Mouse (Mus musculus) liver, postnatal 0 days (tissue): ENCODE measurements around the gene Htr1f. TPM values are rescaled to one million over a fixed set of nuclear protein-coding genes. Genes with fewer than 3 reads are reported as not detected.

Experiments
- ATAC-seq: fragments of 200-750 bp; cut with Nextera tagmentation; 2 replicates; pipeline ENCODE4 v1.8.0; 2017; ENCODE audit warnings: mild to moderate bottlenecking, moderate library complexity
- DNase-seq: peaks from one replicate; pipeline ENCODE4 v3.0.0-alpha.2; 2016
- H3K27ac ChIP-seq: fragments of 300-500 bp; sonication (generic); 2 replicates; pipeline ENCODE4 v1.5.1; 2014; ENCODE audit warnings: antibody characterized with exemption, moderate library complexity, mild to moderate bottlenecking, low read depth
- H3K27me3 ChIP-seq: fragments of 300-500 bp; sonication (generic); 2 replicates; pipeline ENCODE4 v1.6.1; 2014; ENCODE audit warnings: low read length, control low read depth, mixed read lengths; ENCODE audit not compliant: insufficient read depth
- H3K36me3 ChIP-seq: fragments of 300-500 bp; sonication (generic); replicated peaks from 2 replicates; pipeline ENCODE4 v1.6.1; 2014; ENCODE audit warnings: mild to moderate bottlenecking, control low read depth, low read length, moderate library complexity, mixed read lengths; ENCODE audit not compliant: insufficient read depth
- H3K4me1 ChIP-seq: fragments of 300-500 bp; sonication (generic); 2 replicates; pipeline ENCODE4 v1.6.1; 2014; ENCODE audit warnings: antibody characterized with exemption, mild to moderate bottlenecking, control low read depth; ENCODE audit not compliant: insufficient read depth
- H3K4me2 ChIP-seq: fragments of 300-500 bp; sonication (generic); 2 replicates; pipeline ENCODE4 v1.6.1; 2014; ENCODE audit warnings: low read depth, mild to moderate bottlenecking, low read length, moderate library complexity, mixed read lengths
- H3K4me3 ChIP-seq: fragments of 300-500 bp; sonication (generic); 2 replicates; pipeline ENCODE4 v1.5.1; 2014; ENCODE audit warnings: low read depth, low read length
- H3K9ac ChIP-seq: fragments of 300-500 bp; sonication (generic); replicated peaks from 2 replicates; pipeline ENCODE4 v1.6.1; 2014; ENCODE audit warnings: mild to moderate bottlenecking, moderate library complexity
- H3K9me3 ChIP-seq: fragments of 300-500 bp; sonication (generic); 2 replicates; pipeline ENCODE4 v1.6.1; 2016; ENCODE audit warnings: mild to moderate bottlenecking, control low read depth, low read length, mixed read lengths
- CTCF ChIP-seq: sonication (generic); IDR thresholded peaks from 2 replicates; pipeline ENCODE4 v1.5.1; 2016; ENCODE audit warnings: antibody characterized with exemption, low read depth
- EP300 ChIP-seq: IDR thresholded peaks from 2 replicates; pipeline ENCODE4 v1.6.1; 2016; ENCODE audit warnings: antibody characterized with exemption, low read depth, mild to moderate bottlenecking
- WGBS: fragments of 180-500 bp; shearing (Covaris S2); extraction: QIAGEN DNeasy Blood & Tissue Kit; methylation state at CpG from one replicate; pipeline ENCODE4 v1.1.7; 2014; ENCODE audit not compliant: insufficient replicate concordance; 5-methylcytosine and 5-hydroxymethylcytosine counted together
- polyA plus RNA-seq: library from polyadenylated mRNA; unstranded; fragments of >200 nt; fragmentation: Nextera tagmentation; extraction: Ambion mirVana; gene quantifications from 2 replicates; pipeline ENCODE4 v1.2.1, GENCODE M21; 2015

Htr1f gene
- polyA plus RNA-seq, 1 experiment from 2014 or later: not detected

DNA sequence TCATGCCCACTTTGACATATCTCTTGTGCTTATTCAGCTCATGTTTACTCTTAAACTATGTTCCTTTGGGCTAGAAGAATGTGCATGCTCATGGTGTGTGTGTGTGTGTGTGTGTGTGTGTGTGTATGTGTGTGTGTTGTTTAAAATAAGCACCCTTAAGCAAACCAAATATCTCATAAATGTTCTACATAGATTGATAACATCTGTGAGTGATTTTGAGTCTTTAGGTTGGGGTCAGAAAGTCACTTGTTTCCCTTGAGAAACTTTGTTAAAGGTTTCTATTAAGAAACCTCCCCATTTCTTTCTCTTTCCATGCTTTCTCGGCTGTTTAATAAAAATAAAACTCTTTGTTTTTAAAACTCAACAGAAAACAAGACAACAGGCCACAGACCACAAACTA is 88.1 kb downstream of the Htr1f start:
- H3K4me1 ChIP-seq: no peaks in the 10 kb centered on the region
- H3K27ac ChIP-seq: no peak overlapping the region
- no peak for DNase-seq

DNA sequence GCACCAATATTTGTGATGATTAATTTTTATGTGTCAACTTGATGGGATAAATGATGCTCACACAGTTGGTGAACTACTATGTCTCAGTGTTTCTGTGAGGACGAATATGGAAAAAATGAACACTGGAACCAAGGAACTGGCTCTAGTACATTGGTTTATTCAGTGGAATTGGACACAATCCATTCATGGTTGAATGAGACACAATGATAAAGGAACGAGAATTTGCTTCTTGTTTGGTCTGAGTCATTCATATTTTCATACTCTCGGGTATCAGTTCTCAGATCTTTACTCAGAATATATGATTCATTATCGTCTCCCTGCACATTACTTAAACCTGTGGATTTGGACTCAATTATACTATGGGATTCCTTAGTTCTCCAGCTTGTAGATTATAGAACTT is 90.4 kb downstream of the Htr1f start:
- H3K4me1 ChIP-seq: no peaks in the 10 kb centered on the region
- no peak overlapping the region for H3K9ac ChIP-seq
- H3K4me2 ChIP-seq: no peak overlapping the region
- H3K27me3 ChIP-seq: no peaks in the 10 kb centered on the region
- no peaks in the 10 kb centered on the region for H3K36me3 ChIP-seq
- H3K9me3 ChIP-seq: no peaks in the 10 kb centered on the region
- 73% methylated on average over 4 of the region's 4 CpGs for WGBS
- TF ChIP-seq CTCF (no peak), EP300 (no peak)
- ATAC-seq (no peak), DNase-seq (no peak)
- H3K4me3 ChIP-seq: no peak overlapping the region
- no peak overlapping the region for H3K27ac ChIP-seq

More for the DNA sequence above, 88.1 kb downstream of the Htr1f start:
- 57% methylated on average over 1 of the region's 1 CpGs for WGBS
- Histone ChIP-seq H3K4me2 (no peak overlapping the region), H3K9ac (no peak overlapping the region), H3K4me3 (no peak overlapping the region), H3K36me3 (no peaks in the 10 kb centered on the region), H3K27me3 (no peaks in the 10 kb centered on the region), H3K9me3 (no peaks in the 10 kb centered on the region; the same call in 1 of the 2 replicates)
- ATAC-seq: no peak
- TF ChIP-seq CTCF (no peak), EP300 (no peak)

DNA sequence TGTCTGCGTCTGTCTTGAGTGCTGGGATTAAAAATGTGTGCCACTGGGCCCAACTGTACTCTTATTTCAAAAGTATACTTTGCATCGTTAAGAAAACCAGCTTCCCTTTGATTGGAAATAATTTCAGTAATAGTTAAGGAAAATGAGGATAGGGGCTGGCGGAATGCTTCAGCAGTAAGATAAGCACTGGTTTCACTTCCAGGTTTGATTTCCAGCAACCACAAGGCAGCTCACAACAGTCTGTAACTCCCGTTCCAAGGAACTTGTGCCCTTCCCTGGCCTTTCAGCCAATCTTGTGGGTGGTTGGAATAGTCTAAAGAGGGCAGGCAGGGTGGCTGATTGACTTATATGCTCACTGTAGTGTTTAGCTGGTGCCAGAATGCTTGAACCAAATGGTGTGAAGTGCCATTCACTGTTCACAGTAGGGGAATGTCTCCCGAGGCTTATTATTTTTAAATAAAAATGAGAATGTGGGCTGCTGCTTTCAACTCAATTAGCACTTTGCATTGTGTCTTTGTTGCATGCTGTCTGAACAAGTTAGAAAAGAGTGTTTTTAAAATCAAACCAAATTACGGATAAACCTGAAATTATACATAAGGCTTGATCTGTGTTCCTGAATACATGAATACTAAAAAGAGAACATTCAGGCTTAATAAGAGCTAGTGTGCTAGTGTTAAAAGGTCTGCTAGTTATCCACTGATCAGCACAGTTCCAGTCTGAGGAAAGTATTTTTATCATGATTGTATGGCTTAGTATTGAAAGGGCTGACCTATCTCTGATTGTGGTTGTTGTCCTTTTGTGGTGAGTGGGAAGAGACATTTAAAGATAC is 103.4 kb downstream of the Htr1f start:
- Histone ChIP-seq H3K9me3 (no peaks in the 10 kb centered on the region), H3K4me2 (no peak overlapping the region), H3K4me1 (no peaks in the 10 kb centered on the region), H3K4me3 (no peak overlapping the region), H3K27ac (no peak overlapping the region), H3K9ac (no peak overlapping the region), H3K36me3 (no peaks in the 10 kb centered on the region), H3K27me3 (no peaks in the 10 kb centered on the region)
- WGBS: 62% methylated on average over 6 of the region's 6 CpGs
- ATAC-seq: no peak
- DNase-seq: no peak
- no peak for TF ChIP-seq CTCF
- TF ChIP-seq EP300: no peak

DNA sequence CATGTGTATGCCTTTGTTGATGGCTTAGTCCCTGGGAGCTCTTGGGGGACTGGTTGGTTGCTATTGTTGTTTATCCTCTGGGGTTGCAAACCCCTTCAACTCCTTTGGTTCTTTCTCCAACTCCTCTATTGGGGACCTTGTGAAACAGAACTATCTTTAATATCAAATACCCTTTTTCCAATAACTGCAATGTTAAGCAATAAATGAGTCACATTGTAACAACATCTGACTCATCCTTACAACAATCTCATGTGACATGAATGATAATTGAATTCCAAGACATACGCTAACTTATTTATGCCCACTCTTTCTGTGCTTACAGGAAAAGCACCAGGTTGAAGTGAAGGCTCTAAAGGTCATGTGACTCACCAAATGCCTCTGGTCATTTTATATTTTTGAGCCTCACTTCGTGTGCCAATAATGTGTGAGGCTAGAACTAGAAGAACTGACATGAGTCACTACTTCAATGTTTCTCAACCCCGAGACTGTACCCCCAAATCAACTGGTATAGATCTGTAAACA is 116.3 kb downstream of the Htr1f start:
- Histone ChIP-seq H3K9me3 (no peaks in the 10 kb centered on the region), H3K4me1 (no peaks in the 10 kb centered on the region), H3K4me2 (no peak overlapping the region), H3K4me3 (no peak overlapping the region), H3K9ac (no peak overlapping the region), H3K27ac (no peak overlapping the region), H3K36me3 (no peaks in the 10 kb centered on the region), H3K27me3 (no peaks in the 10 kb centered on the region)
- ATAC-seq (no peak), DNase-seq (no peak)
- TF ChIP-seq CTCF: no peak
- no peak for TF ChIP-seq EP300
- 65% methylated on average over 3 of the region's 3 CpGs for WGBS

DNA sequence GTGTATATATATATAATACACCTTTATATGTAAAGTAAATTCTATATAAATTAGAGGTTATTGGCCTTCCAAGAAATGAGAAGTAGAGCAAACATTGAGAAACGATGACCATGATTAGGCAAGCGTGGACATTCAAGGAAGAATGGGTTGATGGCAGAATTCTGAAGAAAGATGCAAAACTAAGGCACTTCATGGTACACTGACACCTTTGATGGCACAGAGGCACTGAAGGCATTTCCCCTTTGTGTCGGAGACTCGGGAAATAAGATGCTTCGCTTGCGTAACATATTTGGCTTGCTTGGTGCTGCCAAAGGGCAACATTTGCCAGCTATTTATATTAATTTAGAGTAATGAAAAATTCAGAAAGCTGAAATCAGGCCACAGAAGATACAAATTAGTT is 118.1 kb downstream of the Htr1f start:
- Histone ChIP-seq H3K9ac (no peak overlapping the region), H3K27me3 (no peaks in the 10 kb centered on the region), H3K4me3 (no peak overlapping the region), H3K4me2 (no peak overlapping the region), H3K27ac (no peak overlapping the region), H3K36me3 (no peaks in the 10 kb centered on the region), H3K9me3 (no peaks in the 10 kb centered on the region), H3K4me1 (no peaks in the 10 kb centered on the region)
- no peak for ATAC-seq
- WGBS: 80% methylated on average over 6 of the region's 6 CpGs
- DNase-seq: no peak
- TF ChIP-seq EP300 (no peak), CTCF (no peak)

DNA sequence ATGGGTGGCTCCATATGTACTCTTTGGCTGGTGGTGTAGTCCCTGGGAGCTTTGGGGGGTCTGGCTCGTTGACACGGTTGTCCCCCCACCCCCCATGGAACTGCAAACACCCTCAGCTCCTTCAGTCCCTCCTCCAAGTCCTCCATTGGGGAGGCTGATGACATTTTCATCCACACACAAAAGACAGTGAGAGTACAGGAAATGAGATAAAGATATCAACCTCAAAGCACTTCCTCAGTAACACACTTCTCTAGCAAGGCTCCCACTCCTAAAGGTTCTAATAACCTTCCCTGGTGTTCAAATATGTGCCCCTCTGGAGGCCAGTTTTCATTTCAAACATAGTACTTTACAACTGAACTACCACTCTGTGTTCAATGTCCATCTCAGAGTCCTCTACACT is 118.6 kb downstream of the Htr1f start:
- TF ChIP-seq EP300 (no peak), CTCF (no peak)
- WGBS: 52% methylated on average over 2 of the region's 2 CpGs
- no peak for DNase-seq

More for the DNA sequence above, 118.6 kb downstream of the Htr1f start:
- H3K27ac ChIP-seq: no peak overlapping the region
- no peak overlapping the region for H3K4me3 ChIP-seq
- no peak overlapping the region for H3K9ac ChIP-seq
- no peak for ATAC-seq
- no peaks in the 10 kb centered on the region for H3K4me1 ChIP-seq
- H3K27me3 ChIP-seq: no peaks in the 10 kb centered on the region
- no peak overlapping the region for H3K4me2 ChIP-seq
- no peaks in the 10 kb centered on the region for H3K9me3 ChIP-seq
- H3K36me3 ChIP-seq: no peaks in the 10 kb centered on the region
